Mouse (Mus musculus) hindbrain, embryonic 16.5 days (tissue): Measurements from ENCODE around the gene Rora. TPM values are rescaled to one million over a fixed set of nuclear protein-coding genes. Genes with fewer than 3 reads are reported as not detected.

Experiments
- ATAC-seq: fragments of 200-750 bp; cut with Nextera tagmentation; 2 replicates; pipeline ENCODE4 v1.8.0; 2017; ENCODE audit warnings: moderate TSS enrichment, moderate library complexity
- H3K27ac ChIP-seq: fragments of 300-500 bp; sonication (generic); 2 replicates; pipeline ENCODE4 v1.5.1; 2014; ENCODE audit warnings: low read depth, mild to moderate bottlenecking, control low read depth, low read length, moderate library complexity
- H3K27me3 ChIP-seq: fragments of 300-500 bp; sonication (generic); replicated peaks from 2 replicates; pipeline ENCODE4 v1.6.1; 2014; ENCODE audit warnings: low read length; ENCODE audit not compliant: control insufficient read depth, insufficient read depth
- H3K36me3 ChIP-seq: fragments of 300-500 bp; sonication (generic); 2 replicates; pipeline ENCODE4 v1.6.1; 2014; ENCODE audit warnings: mild to moderate bottlenecking, low read length, moderate library complexity, mixed read lengths; ENCODE audit not compliant: control insufficient read depth, insufficient read depth
- H3K4me1 ChIP-seq: fragments of 300-500 bp; sonication (generic); 2 replicates; pipeline ENCODE4 v1.6.1; 2014; ENCODE audit warnings: low read depth, low read length; ENCODE audit not compliant: control insufficient read depth, insufficient read depth
- H3K4me2 ChIP-seq: fragments of 300-500 bp; sonication (generic); 2 replicates; pipeline ENCODE4 v1.6.1; 2014; ENCODE audit warnings: mild to moderate bottlenecking, low read length, control low read depth, moderate library complexity
- H3K4me3 ChIP-seq: fragments of 300-500 bp; sonication (generic); 2 replicates; pipeline ENCODE4 v1.5.1; 2014; ENCODE audit warnings: mild to moderate bottlenecking, low read length, control low read depth, moderate library complexity
- H3K9ac ChIP-seq: fragments of 300-500 bp; sonication (generic); 2 replicates; pipeline ENCODE4 v1.6.1; 2014; ENCODE audit warnings: low read depth, mild to moderate bottlenecking, control low read depth, low read length, moderate library complexity
- H3K9me3 ChIP-seq: fragments of 300-500 bp; sonication (generic); 2 replicates; pipeline ENCODE4 v1.6.1; 2014; ENCODE audit warnings: mild to moderate bottlenecking, low read length, moderate library complexity; ENCODE audit not compliant: control insufficient read depth
- WGBS: fragments of 180-500 bp; shearing (Covaris S2); extraction: QIAGEN DNeasy Blood & Tissue Kit; methylation state at CpG from one replicate; pipeline ENCODE4 v1.1.7; 2014; 5-methylcytosine and 5-hydroxymethylcytosine counted together
- polyA plus RNA-seq: library from polyadenylated mRNA; unstranded; fragments of >200 nt; fragmentation: Nextera tagmentation; extraction: Ambion mirVana; gene quantifications from 2 replicates; pipeline ENCODE4 v1.2.1, GENCODE M21; 2015

Rora gene
- polyA plus RNA-seq, 1 experiment from 2014 or later: 38.3 TPM

- Histone ChIP-seq H3K27ac (no peak overlapping the region), H3K4me3 (no peak overlapping the region), H3K9me3 (no peaks in the 10 kb centered on the region), H3K27me3 (no peaks in the 10 kb centered on the region), H3K9ac (no peak overlapping the region), H3K36me3 (no peaks in the 10 kb centered on the region), H3K4me2 (no peak overlapping the region), H3K4me1 (peaks cover 9% of the 10 kb centered on the region)
- ATAC-seq: no peak
- 91% methylated on average over 3 of the region's 3 CpGs for WGBS
Measured at GRCm38 (mm10) chr9:68944026-68944425, 290.4 kb downstream of the Rora start.

GRCm38 (mm10) chr9:68947707-68948106 lies 294.1 kb downstream of the Rora start:
- Histone ChIP-seq H3K4me2 (no peak overlapping the region), H3K4me3 (no peak overlapping the region), H3K27ac (no peak overlapping the region), H3K27me3 (no peaks in the 10 kb centered on the region), H3K36me3 (no peaks in the 10 kb centered on the region), H3K9me3 (no peaks in the 10 kb centered on the region), H3K4me1 (peaks cover 4% of the 10 kb centered on the region; the same call in 1 of the 2 replicates), H3K9ac (no peak overlapping the region)
- peak; percentile 64; the same call in 1 of the 2 replicates for ATAC-seq
- WGBS: 15% methylated on average over 6 of the region's 6 CpGs

GRCm38 (mm10) chr9:68948141-68948540 lies 294.6 kb downstream of the Rora start:
- Histone ChIP-seq H3K4me1 (peaks cover 4% of the 10 kb centered on the region; the same call in 1 of the 2 replicates), H3K4me2 (no peak overlapping the region), H3K9ac (no peak overlapping the region), H3K27ac (no peak overlapping the region), H3K4me3 (no peak overlapping the region), H3K36me3 (no peaks in the 10 kb centered on the region), H3K9me3 (no peaks in the 10 kb centered on the region), H3K27me3 (no peaks in the 10 kb centered on the region)
- ATAC-seq: no peak
- 56% methylated on average over 3 of the region's 3 CpGs for WGBS

- Histone ChIP-seq H3K27me3 (no peaks in the 10 kb centered on the region), H3K4me3 (no peak overlapping the region), H3K36me3 (no peaks in the 10 kb centered on the region), H3K4me1 (no peaks in the 10 kb centered on the region), H3K4me2 (no peak overlapping the region), H3K9ac (no peak overlapping the region), H3K27ac (no peak overlapping the region), H3K9me3 (no peaks in the 10 kb centered on the region)
- 39% methylated on average over 12 of the region's 12 CpGs for WGBS
- ATAC-seq: no peak
Measured at GRCm38 (mm10) chr9:68956210-68956874, 302.8 kb downstream of the Rora start.

GRCm38 (mm10) chr9:68956938-68957573 lies 303.5 kb downstream of the Rora start:
- no peaks in the 10 kb centered on the region for H3K27me3 ChIP-seq
- no peak overlapping the region for H3K4me3 ChIP-seq
- no peak overlapping the region for H3K27ac ChIP-seq
- no peaks in the 10 kb centered on the region for H3K9me3 ChIP-seq
- no peaks in the 10 kb centered on the region for H3K4me1 ChIP-seq
- WGBS: 58% methylated on average over 5 of the region's 5 CpGs
- no peak overlapping the region for H3K9ac ChIP-seq
- no peak overlapping the region for H3K4me2 ChIP-seq
- no peak for ATAC-seq
- no peaks in the 10 kb centered on the region for H3K36me3 ChIP-seq

- H3K27me3 ChIP-seq: no peaks in the 10 kb centered on the region
- H3K9me3 ChIP-seq: no peaks in the 10 kb centered on the region
- WGBS: 89% methylated on average over 3 of the region's 3 CpGs
- no peak overlapping the region for H3K27ac ChIP-seq
- no peak overlapping the region for H3K4me2 ChIP-seq
- H3K36me3 ChIP-seq: no peaks in the 10 kb centered on the region
- no peak for ATAC-seq
- no peak overlapping the region for H3K4me3 ChIP-seq
- H3K9ac ChIP-seq: no peak overlapping the region
- H3K4me1 ChIP-seq: no peaks in the 10 kb centered on the region
Measured at GRCm38 (mm10) chr9:68957793-68958192, 304.2 kb downstream of the Rora start.

GRCm38 (mm10) chr9:68958919-68959318 lies 305.3 kb downstream of the Rora start:
- no peaks in the 10 kb centered on the region for H3K9me3 ChIP-seq
- H3K4me3 ChIP-seq: no peak overlapping the region
- no peaks in the 10 kb centered on the region for H3K4me1 ChIP-seq
- no peak overlapping the region for H3K9ac ChIP-seq
- H3K27me3 ChIP-seq: no peaks in the 10 kb centered on the region
- H3K36me3 ChIP-seq: no peaks in the 10 kb centered on the region
- WGBS: 64% methylated on average over 5 of the region's 5 CpGs
- no peak overlapping the region for H3K4me2 ChIP-seq
- no peak overlapping the region for H3K27ac ChIP-seq
- ATAC-seq: no peak

GRCm38 (mm10) chr9:68963898-68964297 lies 310.3 kb downstream of the Rora start:
- Histone ChIP-seq H3K9ac (no peak overlapping the region), H3K4me2 (no peak overlapping the region), H3K4me1 (no peaks in the 10 kb centered on the region; the same call in 1 of the 2 replicates), H3K4me3 (no peak overlapping the region), H3K27me3 (no peaks in the 10 kb centered on the region), H3K9me3 (no peaks in the 10 kb centered on the region), H3K36me3 (no peaks in the 10 kb centered on the region), H3K27ac (no peak overlapping the region)
- no peak for ATAC-seq
- WGBS: 67% methylated on average over 5 of the region's 5 CpGs

- no peak overlapping the region for H3K4me2 ChIP-seq
- WGBS: 45% methylated on average over 13 of the region's 13 CpGs
- H3K27ac ChIP-seq: no peak overlapping the region
- no peaks in the 10 kb centered on the region; the same call in 1 of the 2 replicates for H3K4me1 ChIP-seq
- H3K9ac ChIP-seq: no peak overlapping the region
- H3K27me3 ChIP-seq: no peaks in the 10 kb centered on the region
- ATAC-seq: no peak
- no peak overlapping the region for H3K4me3 ChIP-seq
- H3K9me3 ChIP-seq: no peaks in the 10 kb centered on the region
- H3K36me3 ChIP-seq: no peaks in the 10 kb centered on the region
Measured at GRCm38 (mm10) chr9:68966540-68966939, 313.0 kb downstream of the Rora start.
